Mouse (Mus musculus) C2C12 (cell line): Measurements from ENCODE around the gene Obscn.

Source experiments
- CTCF ChIP-seq: IDR thresholded peaks from one replicate; pipeline ENCODE4 v1.5.1; 2011; ENCODE audit not compliant: control insufficient read depth, insufficient read depth, insufficient read length
- MYOD1 ChIP-seq: IDR thresholded peaks from one replicate; pipeline ENCODE4 v1.6.1; 2011; ENCODE audit warnings: low read depth; ENCODE audit not compliant: control insufficient read depth, insufficient read length
- USF1 ChIP-seq: IDR thresholded peaks from one replicate; pipeline ENCODE4 v1.6.1; 2011; ENCODE audit warnings: low read depth, mild to moderate bottlenecking, control low read depth, moderate library complexity

DNA sequence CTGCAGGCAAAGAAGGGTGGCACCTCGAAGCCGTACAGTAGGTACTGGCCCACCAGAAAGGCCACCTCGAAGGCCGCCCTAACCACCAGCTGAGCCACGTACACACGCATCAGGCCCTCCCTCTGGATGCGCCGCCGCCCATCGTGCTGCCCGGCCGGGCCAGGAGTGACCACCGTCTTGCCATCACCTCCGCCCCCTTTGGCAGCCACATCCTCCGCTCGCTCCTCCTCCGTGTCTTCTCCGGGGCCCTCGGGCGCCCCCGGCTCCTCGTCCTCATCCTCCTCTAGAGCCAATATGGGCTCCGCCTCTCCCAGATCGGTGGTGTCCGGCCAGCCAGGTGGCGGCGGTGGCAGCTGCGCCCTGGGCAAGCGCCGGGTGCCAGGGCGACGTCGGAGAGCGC, 40.7 kb upstream of the Obscn start:
- TF ChIP-seq MYOD1 (no peak), CTCF (no peak), USF1 (no peak)
